Mouse (Mus musculus): Measurements from ENCODE around the gene Ptgdr2.

The Ptgdr2 gene

DNA sequence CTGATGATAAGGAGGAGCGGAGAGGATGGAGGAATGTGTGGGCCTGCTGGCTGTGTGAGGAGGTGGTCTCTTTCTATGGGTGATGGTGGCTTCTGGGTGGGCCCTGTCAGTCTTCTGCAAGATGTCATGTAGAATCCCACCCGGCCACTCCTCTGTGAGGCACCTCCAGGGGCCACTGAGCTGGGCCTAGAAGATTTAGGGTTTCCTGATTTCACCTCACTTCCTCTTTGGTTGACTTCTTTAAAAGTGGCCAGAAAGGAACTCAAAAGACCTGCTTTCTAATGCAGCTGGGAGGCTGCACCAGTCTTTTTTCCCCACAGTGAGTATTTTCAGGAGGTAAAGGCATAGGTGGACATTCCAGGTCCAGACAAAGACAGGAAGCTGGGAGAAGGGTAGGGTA is 6.3 kb upstream of the Ptgdr2 start:
- in situ Hi-C loops (cut with MboI, MseI) = no loop called here

DNA sequence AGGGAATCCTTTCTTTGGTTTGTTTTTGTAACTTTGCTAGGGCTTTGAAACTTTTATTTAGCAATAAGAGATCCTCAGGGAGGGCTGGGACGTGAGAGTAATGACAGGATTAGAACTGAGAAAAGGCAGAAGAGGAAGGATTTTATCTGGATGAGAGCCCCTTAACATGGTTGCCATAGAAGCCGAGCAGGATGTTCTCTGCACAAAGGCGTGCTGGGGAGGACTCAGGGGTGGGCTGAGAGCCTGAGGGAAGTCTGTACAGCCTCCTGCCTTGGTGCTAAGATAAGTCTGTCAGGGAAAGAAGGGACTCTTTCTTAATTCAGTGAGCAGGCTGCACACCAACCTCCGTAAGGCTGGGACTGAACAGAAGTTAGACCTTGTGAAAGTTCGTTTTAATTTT is 1.9 kb upstream of the Ptgdr2 start:
- in situ Hi-C loops (cut with MboI, MseI) = no loop called here

DNA sequence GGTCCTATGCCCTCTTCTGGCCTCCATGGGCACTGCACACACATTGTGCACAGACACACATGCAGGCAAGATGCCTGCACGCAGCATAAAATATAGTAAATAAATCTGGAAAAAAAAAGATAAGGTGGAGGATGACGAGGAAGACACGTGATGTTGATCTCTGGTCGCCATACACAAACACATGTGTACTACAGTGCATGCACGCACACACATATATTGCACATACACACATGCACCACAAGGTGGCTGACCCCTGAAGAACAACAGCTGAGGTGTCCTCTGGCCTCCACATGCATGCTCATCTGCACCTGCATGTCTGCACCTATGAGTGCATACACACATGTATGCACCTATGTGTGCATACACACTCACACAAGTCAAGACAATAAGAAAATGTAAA is 883 bp upstream of the Ptgdr2 start:
- in situ Hi-C loops (cut with MboI, MseI) = no loop called here

- in situ Hi-C loops (cut with MboI, MseI) = no loop called here
Measured at GRCm38 (mm10) chr19:10938771-10939170, 1.8 kb downstream of the Ptgdr2 start.

GRCm38 (mm10) chr19:10940097-10940800 is 3.3 kb downstream of the Ptgdr2 start:
- in situ Hi-C loops (cut with MboI, MseI) = no loop called here

DNA sequence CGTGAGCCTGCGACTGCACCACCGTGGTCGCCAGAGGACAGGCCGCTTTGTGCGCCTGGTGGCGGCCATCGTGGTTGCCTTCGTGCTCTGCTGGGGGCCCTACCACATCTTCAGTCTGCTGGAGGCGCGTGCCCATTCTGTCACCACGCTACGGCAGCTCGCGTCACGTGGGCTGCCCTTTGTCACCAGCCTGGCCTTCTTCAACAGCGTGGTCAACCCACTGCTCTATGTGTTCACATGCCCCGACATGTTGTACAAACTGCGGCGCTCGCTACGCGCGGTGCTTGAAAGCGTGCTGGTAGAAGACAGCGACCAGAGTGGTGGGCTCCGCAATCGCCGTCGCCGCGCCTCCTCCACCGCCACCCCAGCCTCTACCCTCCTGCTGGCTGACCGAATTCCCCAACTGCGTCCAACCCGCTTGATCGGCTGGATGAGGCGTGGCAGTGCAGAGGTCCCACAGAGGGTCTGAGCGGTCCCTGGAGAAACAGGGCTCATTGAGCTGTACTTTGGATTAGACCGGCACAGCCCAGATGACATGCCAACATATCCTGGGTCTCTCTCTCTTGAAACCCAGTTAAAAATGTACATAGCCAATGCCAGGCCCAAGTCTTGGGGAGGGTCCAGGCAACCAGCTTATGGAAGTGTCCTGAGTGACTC is 4.0 kb downstream of the Ptgdr2 start:
- in situ Hi-C loops (cut with MboI, MseI) = no loop called here

GRCm38 (mm10) chr19:10943955-10944354 is 7.0 kb downstream of the Ptgdr2 start:
- in situ Hi-C loops (cut with MboI, MseI) = no loop called here

- in situ Hi-C loops (cut with MboI, MseI) = no loop called here
Measured at GRCm38 (mm10) chr19:10946506-10946905, 9.5 kb downstream of the Ptgdr2 start.

DNA sequence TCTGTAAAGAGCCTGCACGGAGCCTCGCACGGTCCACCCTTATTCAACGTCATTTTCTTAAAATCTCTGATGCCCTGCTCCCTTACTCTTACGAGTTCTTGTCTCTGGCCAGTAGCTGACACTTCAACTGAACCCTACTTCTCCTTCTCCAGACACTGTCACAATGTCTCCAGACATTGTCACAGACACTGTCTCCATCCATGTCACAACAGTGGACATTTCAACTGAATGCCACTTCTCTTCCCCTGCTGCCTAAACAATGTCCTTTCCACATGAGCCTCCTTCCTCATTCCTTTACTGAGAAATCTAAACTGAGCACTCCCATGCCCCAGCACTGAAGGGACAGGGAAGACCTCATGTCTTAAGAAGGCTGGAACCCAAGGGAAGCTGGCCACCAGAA is 10.3 kb downstream of the Ptgdr2 start:
- in situ Hi-C loops (cut with MboI, MseI) = no loop called here

DNA sequence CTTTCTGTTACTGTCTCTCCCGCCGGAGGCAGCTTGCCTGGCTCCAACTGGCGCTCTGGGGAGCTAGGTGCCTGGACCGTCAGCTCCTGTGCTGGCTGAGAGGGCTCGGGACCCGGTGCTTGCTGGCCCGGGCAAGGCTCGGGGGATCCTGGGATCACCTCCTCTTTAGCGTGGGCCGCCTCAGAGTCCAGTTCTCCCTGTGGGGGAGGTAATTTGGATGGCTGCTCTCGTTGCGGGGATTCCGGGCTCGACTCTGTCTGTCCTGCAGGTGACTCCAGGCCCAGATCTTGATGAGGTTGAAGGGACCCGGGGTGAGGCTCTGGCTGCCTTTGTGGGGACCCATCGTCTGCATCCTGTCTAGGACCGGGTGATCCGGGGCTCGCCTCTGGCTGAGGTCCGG is 11.5 kb downstream of the Ptgdr2 start:
- in situ Hi-C loops (cut with MboI, MseI) = no loop called here

DNA sequence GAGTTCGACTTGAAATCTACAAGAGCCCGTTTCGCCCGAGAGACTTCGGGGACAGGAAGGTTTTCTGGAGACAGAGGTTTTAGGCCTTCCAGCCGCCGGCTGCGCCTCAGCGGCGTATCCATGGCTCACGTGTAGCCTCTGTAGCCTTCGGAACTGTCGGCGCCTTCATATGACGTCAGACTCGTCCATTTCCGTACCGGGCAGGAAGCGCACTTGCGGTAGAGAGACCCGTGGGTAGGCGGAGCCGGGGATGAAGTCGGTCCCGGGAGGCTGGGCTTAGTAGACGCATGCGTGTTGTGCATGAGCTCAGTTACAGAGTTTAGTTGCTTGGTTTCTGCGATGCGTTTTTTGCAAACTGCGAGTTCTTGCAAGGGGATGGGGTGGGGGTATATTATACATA is 12.2 kb downstream of the Ptgdr2 start, which contains the start of gene Ccdc86:
TSS of gene Ccdc86 (minus strand) at position 155 of the 400 bp plus-strand sequence.
- in situ Hi-C loops (cut with MboI, MseI) = no loop called here

DNA sequence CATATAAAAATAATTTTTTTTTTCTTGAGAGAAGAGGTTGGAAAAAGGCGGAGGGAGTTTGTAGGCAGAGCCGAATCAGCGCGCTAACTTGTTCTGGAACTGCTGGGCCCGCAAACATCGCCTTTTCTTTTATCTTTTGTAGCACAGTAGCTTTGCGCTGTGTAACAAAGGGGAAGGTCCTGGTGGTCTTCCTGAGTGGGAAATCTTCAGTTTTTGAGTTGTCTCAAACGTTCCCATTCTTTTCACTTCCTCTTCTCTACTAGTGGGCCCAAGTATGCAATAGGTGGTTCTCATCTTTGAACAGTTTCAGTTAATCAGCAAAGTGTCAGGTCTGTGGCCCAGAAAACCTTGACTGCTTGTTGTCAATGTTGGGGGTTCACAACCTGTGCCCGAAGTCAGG is 12.6 kb downstream of the Ptgdr2 start:
- in situ Hi-C loops (cut with MboI, MseI) = no loop called here

DNA sequence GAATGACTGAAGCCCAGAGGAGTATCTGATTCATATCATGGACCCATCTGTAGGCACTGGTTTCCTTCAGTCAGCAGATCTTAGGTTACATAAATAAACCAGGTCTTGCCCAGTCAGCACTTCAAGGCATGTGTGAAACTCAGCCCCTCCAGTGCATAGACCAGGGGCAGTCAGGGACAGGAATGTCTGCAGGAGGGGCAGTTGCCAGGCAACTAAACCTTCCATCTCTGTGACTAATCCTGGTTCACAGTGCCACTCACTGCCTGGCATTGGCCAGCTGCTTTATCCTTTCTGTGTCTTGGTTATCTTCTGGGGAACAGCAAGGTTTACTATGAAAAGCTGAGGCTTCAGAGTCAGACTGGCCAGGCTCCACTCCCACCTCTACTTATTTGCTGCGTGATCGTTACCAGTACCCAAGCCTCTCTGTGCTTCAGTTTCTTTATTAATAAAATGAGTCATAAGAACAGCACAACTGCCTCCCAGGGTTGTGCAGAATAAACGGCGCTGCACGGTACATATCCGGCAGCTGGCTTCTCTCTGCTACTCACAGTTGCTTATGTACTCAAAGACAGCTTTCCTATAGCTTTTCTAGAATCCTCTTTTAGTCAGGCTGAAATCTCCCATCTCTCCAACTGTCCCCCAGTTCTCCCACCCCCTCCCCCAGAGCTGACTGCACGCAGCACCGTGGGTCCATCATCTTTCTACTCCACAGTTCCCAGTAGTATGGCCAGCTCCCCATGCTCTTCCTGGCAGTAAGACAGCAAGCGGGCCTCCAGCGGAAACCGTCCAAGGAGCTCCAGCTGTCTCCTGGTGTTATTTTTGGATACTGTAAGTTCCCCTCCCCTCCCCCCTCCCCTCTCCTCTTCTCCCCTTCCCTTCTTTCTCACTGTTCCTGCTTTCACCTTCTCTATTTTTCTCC is 15.3 kb downstream of the Ptgdr2 start:
- in situ Hi-C loops (cut with MboI, MseI) = no loop called here

DNA sequence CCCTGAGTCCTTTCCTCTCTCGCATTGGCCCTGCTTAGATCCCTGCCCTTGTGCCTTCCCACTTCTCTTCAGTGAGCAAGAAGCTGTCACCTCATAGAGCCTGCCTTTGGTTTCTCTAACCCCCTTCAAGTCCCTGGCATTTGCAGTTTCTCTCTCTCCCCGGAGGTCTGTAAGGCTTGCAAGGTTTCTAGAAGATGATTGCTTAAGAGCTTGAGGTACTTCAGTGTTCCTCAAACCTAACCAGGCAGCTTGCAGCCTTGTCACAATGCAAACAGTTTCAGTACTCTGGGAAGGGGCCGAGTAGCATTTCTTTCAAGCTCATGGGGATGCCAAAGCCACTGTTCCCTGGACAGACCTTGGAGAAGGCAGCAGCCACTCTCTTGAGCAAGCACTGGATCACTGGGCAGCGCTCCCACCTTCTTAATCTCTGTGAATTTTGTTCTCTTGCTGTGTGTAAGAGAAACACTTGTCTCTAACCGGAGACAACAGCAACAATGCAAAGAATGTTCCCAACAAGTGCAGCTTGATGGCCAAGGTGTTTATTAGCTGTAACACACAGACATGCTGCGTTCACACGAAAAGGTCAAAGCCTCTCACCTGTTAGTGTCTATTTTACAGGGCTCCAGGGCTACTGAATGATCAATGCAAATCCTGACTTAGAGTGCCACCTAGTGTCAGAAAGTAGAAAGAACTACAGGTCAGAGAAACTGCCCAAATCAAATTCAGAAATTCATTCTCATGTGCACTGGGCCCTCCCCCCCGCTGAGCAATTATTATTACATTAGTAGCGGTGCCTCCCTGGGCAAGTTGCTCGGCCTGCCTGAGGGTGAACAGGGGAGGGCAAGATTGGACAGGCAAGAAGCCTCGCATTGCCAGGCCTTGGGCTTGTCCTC is 22.4 kb downstream of the Ptgdr2 start:
- in situ Hi-C loops (cut with MboI, MseI) = no loop called here

DNA sequence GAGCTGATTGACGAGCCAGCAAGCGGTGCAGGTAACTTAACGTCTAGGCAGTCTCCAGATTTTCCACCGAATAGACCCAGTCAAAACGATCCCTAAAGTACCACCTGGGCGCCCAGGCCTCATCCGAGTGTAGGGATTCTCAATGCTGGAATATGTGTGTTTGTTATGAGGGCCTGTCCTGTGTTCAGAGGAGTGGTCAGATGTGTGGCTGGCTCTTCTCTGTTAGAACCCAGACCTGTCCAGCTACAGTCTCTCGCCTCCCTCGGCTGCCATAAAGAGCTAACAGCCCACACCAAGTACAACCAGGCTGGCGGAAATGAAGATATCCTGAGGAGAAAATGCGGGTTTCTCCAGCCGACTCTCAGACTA is 23.0 kb downstream of the Ptgdr2 start:
- in situ Hi-C loops (cut with MboI, MseI) = loop anchor here (5.0 to 10.0 kb wide), 2 partner anchors 45 to 298 kb away; no protein-coding TSS in a partner anchor

- in situ Hi-C loops (cut with MboI, MseI) = loop anchor here (10.0 kb wide), 1 partner anchor 51 kb away; no protein-coding TSS in a partner anchor
Measured at GRCm38 (mm10) chr19:10965721-10966120, 28.8 kb downstream of the Ptgdr2 start.

GRCm38 (mm10) chr19:10968578-10968977 is 31.6 kb downstream of the Ptgdr2 start:
- in situ Hi-C loops (cut with MboI, MseI) = loop anchor here (10.0 kb wide), 1 partner anchor 54 kb away; no protein-coding TSS in a partner anchor

- in situ Hi-C loops (cut with MboI, MseI) = no loop called here
Measured at GRCm38 (mm10) chr19:10970457-10970856, 33.5 kb downstream of the Ptgdr2 start.

GRCm38 (mm10) chr19:10972660-10973059 is 35.7 kb downstream of the Ptgdr2 start:
- in situ Hi-C loops (cut with MboI, MseI) = no loop called here

- in situ Hi-C loops (cut with MboI, MseI) = no loop called here
Measured at GRCm38 (mm10) chr19:10973187-10973586, 36.2 kb downstream of the Ptgdr2 start.

GRCm38 (mm10) chr19:10974238-10974865 is 37.4 kb downstream of the Ptgdr2 start, which contains the start of gene Ms4a10:
Gene Ms4a10 (minus strand): TSS chr19:10974670.
- in situ Hi-C loops (cut with MboI, MseI) = no loop called here
